Mouse (Mus musculus) heart, postnatal 0 days (tissue): Measurements from ENCODE around the gene Traf4.

Experiments
- CTCF ChIP-seq: IDR thresholded peaks from 2 replicates; pipeline ENCODE4 v1.5.1; 2016; ENCODE audit warnings: antibody characterized with exemption, control low read depth, low read depth
- EP300 ChIP-seq: IDR thresholded peaks from 2 replicates; pipeline ENCODE4 v1.6.1; 2016; ENCODE audit warnings: antibody characterized with exemption, low read depth

- TF ChIP-seq CTCF (no peak), EP300 (no peak)
Observed at GRCm38 (mm10) chr11:78152299-78153231, 12.8 kb downstream of the Traf4 start.
